Mouse (Mus musculus): ENCODE measurements at regions not wholly inside any gene's neighbourhood (a gene's known extent, or its start where the extent isn't known, plus 50 kb on each side); places are given as distances from the start of the nearest gene placed in this dataset.

GRCm38 (mm10) chr8:10869866-10870265 is 138.4 kb downstream of the Irs2 start:
- no peak overlapping the region for H3K9ac ChIP-seq (ENCODE audit: low read depth, poor library complexity, severe bottlenecking)
- H3K36me3 ChIP-seq (ENCODE audit: control insufficient read depth, insufficient read depth, low read length, poor library complexity, severe bottlenecking) = no peaks in the 10 kb centered on the region
- no peak overlapping the region for H3K4me3 ChIP-seq (ENCODE audit: low read depth, low read length)
- H3K4me1 ChIP-seq (ENCODE audit: control insufficient read depth, insufficient read depth, low read length) = no peaks in the 10 kb centered on the region
- no peaks in the 10 kb centered on the region; the same call in 1 of the 2 replicates for H3K9me3 ChIP-seq (replicated peaks; ENCODE audit: control insufficient read depth, insufficient read depth, low read length, poor library complexity, severe bottlenecking)
- no peak overlapping the region for H3K27ac ChIP-seq (ENCODE audit: insufficient read depth, low read length)
- H3K27me3 ChIP-seq (ENCODE audit: control insufficient read depth, insufficient read depth, low read length, poor library complexity, severe bottlenecking) = no peaks in the 10 kb centered on the region
- TF ChIP-seq POLR2A (IDR thresholded peaks at IDR 0.05; ENCODE audit: insufficient read depth, low read length) (no peak), EP300 (IDR thresholded peaks at IDR 0.05; ENCODE audit: insufficient read depth, low read depth, low read length) (no peak), CTCF (IDR thresholded peaks at IDR 0.05; ENCODE audit: low read depth, low read length) (no peak)

GRCm38 (mm10) chr8:10866696-10867395 is 141.4 kb downstream of the Irs2 start:
- no peak overlapping the region for H3K4me3 ChIP-seq (ENCODE audit: low read depth, low read length)
- H3K36me3 ChIP-seq (ENCODE audit: control insufficient read depth, insufficient read depth, low read length, poor library complexity, severe bottlenecking) = no peaks in the 10 kb centered on the region
- H3K4me1 ChIP-seq (ENCODE audit: control insufficient read depth, insufficient read depth, low read length) = no peaks in the 10 kb centered on the region
- no peaks in the 10 kb centered on the region for H3K9me3 ChIP-seq (replicated peaks; ENCODE audit: control insufficient read depth, insufficient read depth, low read length, poor library complexity, severe bottlenecking)
- no peak overlapping the region for H3K27ac ChIP-seq (ENCODE audit: insufficient read depth, low read length)
- no peak overlapping the region for H3K9ac ChIP-seq (ENCODE audit: low read depth, poor library complexity, severe bottlenecking)
- TF ChIP-seq POLR2A (IDR thresholded peaks at IDR 0.05; ENCODE audit: insufficient read depth, low read length) (no peak), EP300 (IDR thresholded peaks at IDR 0.05; ENCODE audit: insufficient read depth, low read depth, low read length) (no peak), CTCF (IDR thresholded peaks at IDR 0.05; ENCODE audit: low read depth, low read length) (no peak)
- H3K27me3 ChIP-seq (ENCODE audit: control insufficient read depth, insufficient read depth, low read length, poor library complexity, severe bottlenecking) = no peaks in the 10 kb centered on the region

- Histone ChIP-seq H3K4me1 (ENCODE audit: control insufficient read depth, insufficient read depth, low read length) (no peaks in the 10 kb centered on the region), H3K9ac (ENCODE audit: low read depth, poor library complexity, severe bottlenecking) (no peak overlapping the region), H3K36me3 (ENCODE audit: control insufficient read depth, insufficient read depth, low read length, poor library complexity, severe bottlenecking) (no peaks in the 10 kb centered on the region), H3K4me3 (ENCODE audit: low read depth, low read length) (no peak overlapping the region), H3K9me3 (replicated peaks; ENCODE audit: control insufficient read depth, insufficient read depth, low read length, poor library complexity, severe bottlenecking) (no peaks in the 10 kb centered on the region), H3K27me3 (ENCODE audit: control insufficient read depth, insufficient read depth, low read length, poor library complexity, severe bottlenecking) (no peaks in the 10 kb centered on the region), H3K27ac (ENCODE audit: insufficient read depth, low read length) (no peak overlapping the region)
- no peak for TF ChIP-seq POLR2A (IDR thresholded peaks at IDR 0.05; ENCODE audit: insufficient read depth, low read length)
- TF ChIP-seq EP300 (IDR thresholded peaks at IDR 0.05; ENCODE audit: insufficient read depth, low read depth, low read length) = no peak
- TF ChIP-seq CTCF (IDR thresholded peaks at IDR 0.05; ENCODE audit: low read depth, low read length) = no peak
These were observed 142.2 kb downstream of the Irs2 start for GRCm38 (mm10) chr8:10865941-10866513.

- no peaks in the 10 kb centered on the region for H3K36me3 ChIP-seq (ENCODE audit: control insufficient read depth, insufficient read depth, low read length, poor library complexity, severe bottlenecking)
- no peak for TF ChIP-seq EP300 (IDR thresholded peaks at IDR 0.05; ENCODE audit: insufficient read depth, low read depth, low read length)
- TF ChIP-seq POLR2A (IDR thresholded peaks at IDR 0.05; ENCODE audit: insufficient read depth, low read length) = no peak
- TF ChIP-seq CTCF (IDR thresholded peaks at IDR 0.05; ENCODE audit: low read depth, low read length) = no peak
- no peaks in the 10 kb centered on the region for H3K4me1 ChIP-seq (ENCODE audit: control insufficient read depth, insufficient read depth, low read length)
- H3K27me3 ChIP-seq (ENCODE audit: control insufficient read depth, insufficient read depth, low read length, poor library complexity, severe bottlenecking) = no peaks in the 10 kb centered on the region
- H3K9me3 ChIP-seq (replicated peaks; ENCODE audit: control insufficient read depth, insufficient read depth, low read length, poor library complexity, severe bottlenecking) = no peaks in the 10 kb centered on the region
- no peak overlapping the region for H3K4me3 ChIP-seq (ENCODE audit: low read depth, low read length)
- no peak overlapping the region for H3K27ac ChIP-seq (ENCODE audit: insufficient read depth, low read length)
- H3K9ac ChIP-seq (ENCODE audit: low read depth, poor library complexity, severe bottlenecking) = no peak overlapping the region
These were observed 142.8 kb downstream of the Irs2 start for GRCm38 (mm10) chr8:10865415-10865821.

- Histone ChIP-seq H3K27ac (ENCODE audit: insufficient read depth, low read length) (no peak overlapping the region), H3K9me3 (replicated peaks; ENCODE audit: control insufficient read depth, insufficient read depth, low read length, poor library complexity, severe bottlenecking) (no peaks in the 10 kb centered on the region), H3K27me3 (ENCODE audit: control insufficient read depth, insufficient read depth, low read length, poor library complexity, severe bottlenecking) (no peaks in the 10 kb centered on the region), H3K4me3 (ENCODE audit: low read depth, low read length) (no peak overlapping the region), H3K36me3 (ENCODE audit: control insufficient read depth, insufficient read depth, low read length, poor library complexity, severe bottlenecking) (no peaks in the 10 kb centered on the region), H3K4me1 (ENCODE audit: control insufficient read depth, insufficient read depth, low read length) (no peaks in the 10 kb centered on the region), H3K9ac (ENCODE audit: low read depth, poor library complexity, severe bottlenecking) (no peak overlapping the region)
- TF ChIP-seq CTCF (IDR thresholded peaks at IDR 0.05; ENCODE audit: low read depth, low read length) (no peak), POLR2A (IDR thresholded peaks at IDR 0.05; ENCODE audit: insufficient read depth, low read length) (no peak), EP300 (IDR thresholded peaks at IDR 0.05; ENCODE audit: insufficient read depth, low read depth, low read length) (no peak)
These were observed 145.8 kb downstream of the Irs2 start for GRCm38 (mm10) chr8:10862442-10862841.

- H3K9ac ChIP-seq (ENCODE audit: low read depth, poor library complexity, severe bottlenecking) = no peak overlapping the region
- H3K27me3 ChIP-seq (ENCODE audit: control insufficient read depth, insufficient read depth, low read length, poor library complexity, severe bottlenecking) = no peaks in the 10 kb centered on the region
- no peaks in the 10 kb centered on the region for H3K9me3 ChIP-seq (replicated peaks; ENCODE audit: control insufficient read depth, insufficient read depth, low read length, poor library complexity, severe bottlenecking)
- H3K4me1 ChIP-seq (ENCODE audit: control insufficient read depth, insufficient read depth, low read length) = no peaks in the 10 kb centered on the region
- H3K27ac ChIP-seq (ENCODE audit: insufficient read depth, low read length) = no peak overlapping the region
- TF ChIP-seq CTCF (IDR thresholded peaks at IDR 0.05; ENCODE audit: low read depth, low read length) (no peak), EP300 (IDR thresholded peaks at IDR 0.05; ENCODE audit: insufficient read depth, low read depth, low read length) (no peak), POLR2A (IDR thresholded peaks at IDR 0.05; ENCODE audit: insufficient read depth, low read length) (no peak)
- no peaks in the 10 kb centered on the region for H3K36me3 ChIP-seq (ENCODE audit: control insufficient read depth, insufficient read depth, low read length, poor library complexity, severe bottlenecking)
- H3K4me3 ChIP-seq (ENCODE audit: low read depth, low read length) = no peak overlapping the region
These were observed 147.4 kb downstream of the Irs2 start for GRCm38 (mm10) chr8:10860810-10861209.
